Mouse (Mus musculus) ES-Bruce4 (cell line): Measurements from ENCODE around the gene Gnas. TPM values are rescaled to one million over a fixed set of nuclear protein-coding genes. Genes with fewer than 3 reads are reported as not detected.

ENCODE experiments used
- H3K27ac ChIP-seq: 2 replicates; pipeline ENCODE4 v1.5.1; 2012; ENCODE audit warnings: low read length, inconsistent platforms; ENCODE audit not compliant: insufficient read depth
- H3K27me3 ChIP-seq: 2 replicates; pipeline ENCODE4 v1.6.1; 2012; ENCODE audit warnings: mild to moderate bottlenecking, low read length, inconsistent platforms; ENCODE audit not compliant: control insufficient read depth, poor library complexity, insufficient read depth, severe bottlenecking
- H3K36me3 ChIP-seq: 2 replicates; pipeline ENCODE4 v1.6.1; 2012; ENCODE audit warnings: inconsistent platforms, mild to moderate bottlenecking, low read length, moderate library complexity; ENCODE audit not compliant: control insufficient read depth, poor library complexity, insufficient read depth, severe bottlenecking
- H3K4me1 ChIP-seq: one replicate; pipeline ENCODE4 v1.8.1; 2011; ENCODE audit warnings: low read length; ENCODE audit not compliant: control insufficient read depth, insufficient read depth
- H3K4me3 ChIP-seq: 2 replicates; pipeline ENCODE4 v1.5.1; 2011; ENCODE audit warnings: low read depth, mild to moderate bottlenecking, low read length
- H3K9ac ChIP-seq: 2 replicates; pipeline ENCODE4 v1.6.1; 2012; ENCODE audit warnings: low read depth, mild to moderate bottlenecking, inconsistent platforms; ENCODE audit not compliant: poor library complexity, severe bottlenecking
- H3K9me3 ChIP-seq: replicated peaks from 2 replicates; pipeline ENCODE4 v1.6.1; 2012; ENCODE audit warnings: mild to moderate bottlenecking, low read length, inconsistent platforms; ENCODE audit not compliant: control insufficient read depth, poor library complexity, insufficient read depth, severe bottlenecking
- CTCF ChIP-seq: IDR thresholded peaks from one replicate; pipeline ENCODE4 v1.8.1; 2011; ENCODE audit warnings: low read depth, low read length
- EP300 ChIP-seq: IDR thresholded peaks from 2 replicates; pipeline ENCODE4 v1.6.1; 2011; ENCODE audit warnings: low read depth, low read length; ENCODE audit not compliant: insufficient read depth
- POLR2A ChIP-seq: IDR thresholded peaks from one replicate; pipeline ENCODE4 v1.8.1; 2011; ENCODE audit warnings: low read length; ENCODE audit not compliant: insufficient read depth
- polyA plus RNA-seq: library from polyadenylated mRNA; stranded (reverse); fragments of >200 nt; gene quantifications from 2 replicates; pipeline ENCODE4 v1.2.4, GENCODE M21; 2011; ENCODE audit warnings: low read depth; ENCODE audit not compliant: missing spikeins, insufficient read depth, insufficient read length

Gnas gene
- polyA plus RNA-seq, 1 experiment, result 394 TPM

GRCm38 (mm10) chr2:174340229-174340892 is 56.2 kb downstream of the Gnas start:
- TF ChIP-seq EP300 (no peak), POLR2A (no peak), CTCF (no peak)
- no peak overlapping the region for H3K4me3 ChIP-seq
- H3K36me3 ChIP-seq, result peaks cover 7% of the 10 kb centered on the region
- H3K4me1 ChIP-seq, result no peaks in the 10 kb centered on the region
- no peak overlapping the region for H3K9ac ChIP-seq
- no peak overlapping the region for H3K27ac ChIP-seq
- H3K9me3 ChIP-seq, result peaks cover 9% of the 10 kb centered on the region
- H3K27me3 ChIP-seq, result no peaks in the 10 kb centered on the region

- Histone ChIP-seq H3K27me3 (no peaks in the 10 kb centered on the region), H3K36me3 (peaks cover 14% of the 10 kb centered on the region), H3K27ac (no peak overlapping the region), H3K4me1 (no peaks in the 10 kb centered on the region), H3K9me3 (peaks cover 10% of the 10 kb centered on the region), H3K4me3 (no peak overlapping the region), H3K9ac (no peak overlapping the region)
- TF ChIP-seq POLR2A (no peak), CTCF (no peak)
Observed at GRCm38 (mm10) chr2:174340893-174341580, 56.9 kb downstream of the Gnas start.

GRCm38 (mm10) chr2:174342793-174343400 is 58.8 kb downstream of the Gnas start:
- TF ChIP-seq EP300, result no peak
- no peak for TF ChIP-seq CTCF
- no peak for TF ChIP-seq POLR2A
- H3K4me1 ChIP-seq, result no peaks in the 10 kb centered on the region
- peaks cover 14% of the 10 kb centered on the region for H3K9me3 ChIP-seq
- H3K4me3 ChIP-seq, result no peak overlapping the region
- H3K9ac ChIP-seq, result no peak overlapping the region
- H3K36me3 ChIP-seq, result peaks cover 17% of the 10 kb centered on the region
- H3K27me3 ChIP-seq, result no peaks in the 10 kb centered on the region
- H3K27ac ChIP-seq, result no peak overlapping the region

GRCm38 (mm10) chr2:174343566-174343965 is 59.4 kb downstream of the Gnas start:
- Histone ChIP-seq H3K4me3 (no peak overlapping the region), H3K27ac (no peak overlapping the region), H3K4me1 (no peaks in the 10 kb centered on the region), H3K9ac (no peak overlapping the region), H3K36me3 (peaks cover 17% of the 10 kb centered on the region), H3K9me3 (peaks cover 8% of the 10 kb centered on the region), H3K27me3 (no peaks in the 10 kb centered on the region)
- TF ChIP-seq POLR2A, result no peak
- TF ChIP-seq CTCF, result no peak
- no peak for TF ChIP-seq EP300

- Histone ChIP-seq H3K9me3 (peaks cover 5% of the 10 kb centered on the region; the same call in 1 of the 2 replicates), H3K9ac (no peak overlapping the region), H3K4me1 (no peaks in the 10 kb centered on the region), H3K27me3 (no peaks in the 10 kb centered on the region), H3K36me3 (peaks cover 17% of the 10 kb centered on the region), H3K4me3 (no peak overlapping the region), H3K27ac (no peak overlapping the region)
- no peak for TF ChIP-seq CTCF
- TF ChIP-seq POLR2A, result no peak
- TF ChIP-seq EP300, result no peak
Observed at GRCm38 (mm10) chr2:174344003-174344655, 60.0 kb downstream of the Gnas start.

- Histone ChIP-seq H3K4me1 (no peaks in the 10 kb centered on the region), H3K9ac (no peak overlapping the region), H3K36me3 (peaks cover 17% of the 10 kb centered on the region), H3K27ac (no peak overlapping the region), H3K9me3 (peaks cover 5% of the 10 kb centered on the region; the same call in 1 of the 2 replicates), H3K4me3 (no peak overlapping the region), H3K27me3 (no peaks in the 10 kb centered on the region)
- TF ChIP-seq POLR2A, result no peak
- no peak for TF ChIP-seq EP300
- no peak for TF ChIP-seq CTCF
Observed at GRCm38 (mm10) chr2:174344996-174345395, 60.9 kb downstream of the Gnas start.
